Mouse (Mus musculus): ENCODE results near the gene Sspo.

DNA sequence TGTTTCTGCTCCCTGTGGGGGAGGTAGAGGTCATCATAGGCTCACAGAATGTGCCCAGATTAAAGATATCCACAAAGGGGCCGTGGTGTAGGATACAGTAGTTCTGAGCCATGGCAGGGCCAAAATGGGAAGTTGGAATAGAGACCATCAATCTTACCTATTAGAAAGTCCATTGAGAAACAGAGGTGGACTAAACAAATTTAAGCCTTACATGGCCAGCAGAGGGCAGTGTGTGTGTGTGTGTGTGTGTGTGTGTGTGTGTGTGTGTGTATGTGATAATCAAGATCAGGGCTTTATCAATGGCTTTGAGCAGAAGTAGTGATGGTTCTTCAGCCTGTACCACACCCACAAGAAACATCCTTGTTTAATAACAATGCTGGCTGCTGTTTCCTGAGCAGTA lies 98.2 kb downstream of the Sspo start:
- TF ChIP-seq CTCF (IDR thresholded peaks at IDR 0.05; ENCODE audit: low read depth, low read length) (no peak), POLR2AphosphoS5 (IDR thresholded peaks at IDR 0.05; ENCODE audit: insufficient replicate concordance, low read depth, low read length) (no peak), TAL1 (conservative IDR thresholded peaks at IDR 0.05; ENCODE audit: low read depth, low read length) (no peak), GATA2 (IDR thresholded peaks at IDR 0.05; ENCODE audit: borderline replicate concordance, low read depth, low read length) (no peak)

Measured in G1E (cell line).